Mouse (Mus musculus): ENCODE measurements around the gene Tppp.

DNA sequence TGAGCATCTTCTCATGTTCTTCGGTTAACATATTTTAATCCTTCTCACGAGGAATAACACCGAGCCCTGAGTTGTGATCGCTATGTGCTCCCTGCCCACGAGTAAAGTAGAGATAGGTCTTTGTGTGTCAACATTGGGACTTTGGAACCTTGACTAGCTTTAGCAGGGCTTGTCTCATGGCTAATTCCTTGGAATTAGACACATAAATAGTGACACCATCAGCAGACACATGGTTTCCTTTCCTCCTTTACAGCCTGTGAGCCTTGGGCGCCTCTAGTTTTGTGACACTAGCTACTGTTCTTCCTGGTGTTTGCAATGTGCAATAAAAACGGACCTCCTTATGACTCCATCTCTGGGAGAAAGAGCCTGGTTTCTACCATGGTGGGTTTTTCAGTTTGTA lies 64.2 kb downstream of the Tppp start:
- no peak for TF ChIP-seq POLR2A (IDR thresholded peaks at IDR 0.05; ENCODE audit: control insufficient read depth, extremely low read depth, insufficient read depth, low read length, poor library complexity)
- TF ChIP-seq CTCF (IDR thresholded peaks at IDR 0.05; ENCODE audit: borderline replicate concordance, control insufficient read depth, extremely low read depth, insufficient read depth, low read length, poor library complexity): no peak
